Mouse (Mus musculus): ENCODE results near the gene Crybb2.
"Not testable (repeated sequence)": the region's sequence is repeated elsewhere in the genome, so short reads cannot be mapped to it uniquely, and the experiment has no call there.

Crybb2 gene

DNA sequence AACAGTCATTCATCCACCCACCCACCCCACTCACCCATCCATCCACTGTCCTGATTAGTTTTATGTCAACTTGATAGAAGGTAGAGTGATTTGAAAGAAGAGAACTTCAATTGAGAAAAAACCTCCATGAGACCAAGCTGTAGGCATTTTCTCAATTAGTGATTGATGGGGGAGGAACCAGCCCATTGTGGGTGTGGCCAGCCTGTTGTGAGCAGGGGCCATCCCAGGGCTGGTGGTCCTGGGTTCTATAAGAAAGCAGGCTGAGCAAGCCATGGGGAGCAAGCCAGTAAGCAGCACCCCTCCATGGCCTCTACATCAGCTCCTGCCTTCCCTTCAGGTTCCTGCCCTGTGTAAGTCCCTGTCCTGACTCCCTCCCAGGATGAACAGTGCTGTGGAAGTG lies at the start of gene Crybb2:
TSS of gene Crybb2 (minus strand) at position 101 of the 400 bp plus-strand sequence.
- no peak for DNase-seq (ENCODE audit: low spot score)

DNA sequence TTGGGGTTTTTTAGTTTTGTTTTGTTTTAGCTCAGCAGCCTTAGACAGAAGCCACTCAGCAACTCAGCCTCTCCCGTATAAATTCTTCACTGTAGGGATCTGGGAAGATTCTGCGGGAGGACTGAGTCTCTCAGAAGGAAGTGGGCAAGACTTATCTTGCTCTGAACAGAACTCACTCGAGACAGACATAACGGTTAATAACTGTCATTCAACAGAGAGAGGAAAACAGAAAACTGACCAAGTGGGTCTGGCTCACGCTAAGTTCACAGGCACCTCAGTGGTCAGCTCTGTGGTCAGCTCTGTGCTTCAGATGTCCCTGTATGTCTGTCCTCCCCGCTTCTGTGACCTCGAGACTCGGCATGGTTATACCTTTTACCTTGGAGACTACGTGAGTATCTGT lies 49.4 kb upstream of the Crybb2 start:
- DNase-seq (ENCODE audit: low spot score) = no peak

DNA sequence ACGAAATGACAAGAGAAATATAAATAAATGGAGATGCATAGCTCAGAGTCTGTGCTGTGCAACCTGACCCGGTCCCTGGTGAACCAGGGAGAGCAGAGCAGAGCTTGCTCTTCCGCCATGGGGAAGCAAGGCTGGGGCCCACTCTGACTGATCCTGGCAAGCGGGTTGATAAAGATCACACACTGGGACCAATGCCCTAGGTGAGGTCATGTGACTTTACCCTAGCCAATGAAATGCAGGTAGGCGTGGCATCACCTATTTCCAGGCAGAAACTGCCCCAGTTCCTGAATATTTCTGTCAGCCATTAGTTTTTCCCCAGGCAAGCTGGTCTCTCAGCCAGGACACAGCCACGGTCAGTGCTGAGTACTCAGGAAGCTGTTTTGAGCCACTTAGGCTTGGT lies 48.8 kb upstream of the Crybb2 start:
- DNase-seq (ENCODE audit: low spot score) = no peak

DNA sequence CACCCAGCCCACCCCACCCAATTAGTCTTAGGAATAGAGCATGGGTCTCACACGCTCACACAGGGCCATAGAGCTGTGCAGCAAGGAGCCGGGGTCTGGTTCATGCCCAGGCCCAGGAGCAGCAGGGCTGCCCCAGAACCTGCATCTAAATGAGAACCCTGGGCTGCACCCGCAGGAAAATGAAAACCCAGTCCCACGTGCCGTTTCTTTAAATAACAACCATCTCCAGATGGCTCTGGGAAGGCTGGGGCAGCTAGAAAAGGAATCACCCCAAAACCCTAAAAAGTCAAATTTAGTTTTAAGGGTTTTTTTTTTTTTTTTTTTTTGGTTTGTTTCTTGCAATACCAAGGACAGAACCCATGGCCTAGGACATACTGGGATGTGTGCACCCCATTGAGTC lies 47.4 kb upstream of the Crybb2 start:
- no peak for DNase-seq (ENCODE audit: low spot score)

DNA sequence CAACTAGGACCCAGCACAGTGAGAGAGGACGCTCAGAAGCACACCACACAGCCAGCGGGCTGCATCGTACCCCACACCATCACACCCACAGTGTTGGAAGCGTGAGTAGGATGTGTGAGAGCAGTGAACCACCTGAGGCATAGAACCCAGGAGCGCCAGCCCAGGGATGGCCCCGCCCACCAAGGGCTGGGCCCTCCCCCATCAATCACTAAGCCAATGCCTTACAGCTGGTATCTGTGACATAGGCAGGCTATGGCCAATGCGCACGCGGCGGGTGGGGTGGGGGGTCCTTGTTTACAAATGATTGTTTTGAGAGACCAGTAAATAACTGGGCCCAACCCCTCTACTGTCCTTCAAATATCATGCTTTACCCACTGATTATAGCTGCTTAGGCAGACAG lies 46.0 kb upstream of the Crybb2 start:
- DNase-seq (ENCODE audit: low spot score) = no peak

DNA sequence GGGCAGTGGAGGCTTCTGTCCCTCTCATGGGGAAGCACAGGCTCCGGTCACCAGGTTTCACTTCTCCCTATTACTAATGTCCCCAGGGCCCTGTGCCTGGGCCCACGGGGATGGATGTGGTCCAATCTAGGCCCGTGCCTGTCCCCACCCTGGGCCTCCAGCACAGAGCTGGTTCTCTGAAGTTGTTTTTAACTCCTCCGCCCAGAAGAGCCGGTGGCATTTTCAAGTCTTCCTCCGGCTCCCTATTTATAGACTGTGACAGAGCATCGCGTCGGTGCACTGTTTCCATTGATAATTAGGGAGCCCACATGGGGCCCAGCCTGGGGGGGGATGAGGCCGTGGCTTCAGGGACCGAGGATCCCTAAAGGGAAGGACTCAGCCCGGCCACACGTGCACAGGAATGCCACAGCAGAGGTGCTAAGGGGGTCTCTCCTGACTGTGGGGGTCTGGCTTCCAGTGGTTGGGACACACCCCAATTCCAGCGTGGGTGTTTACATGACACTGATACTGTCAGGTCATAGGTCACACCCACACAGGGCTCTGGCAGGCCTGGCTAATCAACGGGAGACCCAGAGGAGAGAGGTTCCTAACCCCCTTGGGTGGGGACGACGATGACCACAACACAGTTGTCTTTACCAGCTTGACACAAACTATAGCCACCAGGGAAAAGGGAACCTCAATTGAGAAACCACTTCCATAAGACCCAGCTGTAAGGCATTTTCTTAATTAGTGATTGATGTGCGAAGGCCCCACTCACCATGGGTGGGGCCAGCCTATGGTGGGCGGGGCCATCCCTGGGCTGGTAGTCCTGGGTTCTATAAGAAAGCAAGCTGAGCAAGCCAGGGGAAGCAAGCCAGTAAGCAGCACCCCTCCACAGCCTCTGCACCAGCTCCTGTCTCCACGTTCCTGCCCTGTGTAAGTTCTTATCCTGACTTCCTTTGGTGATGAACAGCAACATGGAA lies 44.6 kb upstream of the Crybb2 start:
- DNase-seq (ENCODE audit: low spot score) = no peak

DNA sequence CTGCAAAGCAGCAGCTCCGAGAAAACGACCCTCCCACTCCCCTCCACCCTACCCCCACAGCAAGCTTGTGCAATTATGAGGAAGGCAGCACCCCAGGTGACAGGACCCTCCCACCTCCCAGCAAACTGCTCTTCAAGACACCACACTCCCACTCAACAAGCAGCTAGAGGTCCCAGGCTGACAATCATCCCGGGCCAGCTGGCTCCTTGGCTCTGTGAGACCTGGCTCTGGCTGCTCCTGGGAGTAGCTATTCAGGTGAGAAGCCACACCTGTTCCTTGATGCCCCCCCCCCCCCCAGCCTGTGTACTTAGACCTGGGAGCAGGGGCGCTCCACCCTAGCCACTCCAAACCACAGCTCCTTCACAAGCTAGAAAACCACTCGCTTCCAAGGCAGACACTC lies 43.2 kb upstream of the Crybb2 start:
- DNase-seq (ENCODE audit: low spot score) = no peak

DNA sequence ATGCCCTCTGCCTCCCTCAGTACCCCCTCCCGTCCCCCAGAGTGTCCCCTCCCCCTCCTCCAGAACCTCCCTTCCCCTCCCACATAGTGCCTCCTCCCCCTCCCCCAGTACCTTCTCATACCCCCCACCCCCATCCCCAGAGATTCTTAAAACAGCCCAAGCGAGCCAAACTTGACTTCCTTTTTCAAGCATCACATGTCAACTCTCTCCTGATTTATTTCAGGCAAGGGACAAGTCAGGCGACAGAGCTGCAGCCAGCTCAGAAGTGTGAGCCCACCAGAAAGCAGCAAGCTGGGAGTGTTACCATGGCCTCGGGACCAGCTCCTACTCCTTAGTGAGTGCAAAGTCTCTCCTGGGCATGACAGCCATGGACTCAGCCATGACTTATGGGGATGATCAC lies 41.4 kb upstream of the Crybb2 start:
- DNase-seq (ENCODE audit: low spot score) = no peak

DNA sequence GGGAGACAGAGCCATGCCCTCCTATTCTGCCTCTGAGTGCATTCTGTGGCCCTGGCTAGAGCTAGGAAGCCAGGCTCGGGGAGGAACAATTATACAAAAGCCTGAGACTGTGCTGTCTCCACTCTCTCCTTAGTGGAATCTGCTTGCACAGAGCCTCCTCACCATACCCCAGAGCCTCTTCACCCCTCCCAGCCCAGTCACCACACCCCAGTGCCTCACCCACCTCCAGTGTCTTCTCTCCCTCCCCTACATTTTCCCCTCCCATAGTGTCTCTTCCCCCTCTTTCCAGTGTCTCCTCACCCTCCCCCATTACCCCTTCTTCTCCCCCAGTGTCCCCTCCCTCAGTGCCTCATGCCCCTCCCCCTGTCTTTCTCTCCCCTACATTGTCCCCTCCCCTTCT lies 41.0 kb upstream of the Crybb2 start:
- no peak for DNase-seq (ENCODE audit: low spot score)

DNA sequence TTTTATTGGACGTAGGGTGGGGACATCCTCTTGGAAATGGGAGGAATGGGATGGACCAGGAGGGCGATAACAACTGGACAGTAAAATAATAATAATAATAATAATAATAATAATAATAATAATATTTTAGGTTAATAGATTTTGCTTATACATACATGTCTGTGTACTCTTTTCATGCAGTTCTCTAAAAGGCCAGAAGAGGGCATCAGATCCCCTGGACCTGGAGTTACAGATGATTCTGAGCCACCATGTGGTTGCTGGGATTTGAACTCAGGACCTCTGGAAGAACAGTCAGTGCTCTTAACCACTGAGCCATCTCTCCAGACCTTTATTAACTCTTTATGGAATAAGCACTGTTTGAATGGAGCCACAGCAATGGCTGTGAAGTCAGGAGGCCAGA lies 39.7 kb upstream of the Crybb2 start:
- DNase-seq (ENCODE audit: low spot score) = not testable (repeated sequence)

DNA sequence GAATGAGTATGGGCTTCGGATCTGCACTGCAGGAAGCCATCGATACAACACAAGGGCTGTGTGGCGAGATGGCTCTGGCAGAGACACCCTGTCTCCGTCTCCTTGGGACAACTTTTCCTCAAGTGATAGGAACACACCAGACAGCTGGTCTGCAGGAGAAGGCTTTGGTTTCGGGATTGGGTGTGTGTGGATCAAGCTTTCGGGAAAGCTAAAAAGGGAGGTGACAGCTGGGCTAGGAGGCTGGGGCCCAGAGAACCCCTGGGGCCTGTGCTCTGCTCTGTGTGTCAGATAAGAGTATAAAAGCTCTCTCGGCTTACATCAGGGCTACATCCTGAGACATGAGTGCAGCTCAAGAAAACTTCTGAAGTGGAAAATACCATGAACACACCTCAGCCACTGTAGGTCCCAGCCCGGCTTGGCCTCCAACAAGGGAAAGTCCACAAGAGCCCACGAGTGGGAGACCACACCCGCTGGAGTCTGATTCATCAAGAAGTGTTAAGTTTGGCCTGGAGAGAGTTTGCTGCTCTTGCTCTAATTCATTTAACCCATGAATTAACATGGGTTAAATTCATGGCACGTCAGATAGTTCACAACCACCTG lies 38.3 kb upstream of the Crybb2 start:
- no peak for DNase-seq (ENCODE audit: low spot score)

DNA sequence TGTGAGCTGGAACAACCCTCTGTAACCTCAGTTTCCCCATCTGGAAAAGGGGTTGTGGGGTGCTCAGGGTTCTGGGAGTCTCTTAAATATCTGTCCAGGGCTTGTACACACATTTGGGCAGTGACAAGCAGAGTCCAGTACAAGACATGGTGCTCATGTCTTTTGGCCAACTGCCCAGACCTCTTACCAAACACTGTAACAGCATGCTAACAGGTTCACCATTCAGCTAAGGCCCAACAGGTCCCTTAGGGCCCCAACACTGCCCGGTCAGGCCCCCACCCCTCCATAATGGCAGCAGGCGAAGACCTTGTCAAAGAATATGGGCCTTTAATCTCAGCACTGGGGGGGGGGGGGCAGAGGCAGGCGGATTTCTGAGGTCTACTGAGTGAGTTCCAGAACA lies 37.8 kb upstream of the Crybb2 start:
- DNase-seq (ENCODE audit: low spot score) = no peak

DNA sequence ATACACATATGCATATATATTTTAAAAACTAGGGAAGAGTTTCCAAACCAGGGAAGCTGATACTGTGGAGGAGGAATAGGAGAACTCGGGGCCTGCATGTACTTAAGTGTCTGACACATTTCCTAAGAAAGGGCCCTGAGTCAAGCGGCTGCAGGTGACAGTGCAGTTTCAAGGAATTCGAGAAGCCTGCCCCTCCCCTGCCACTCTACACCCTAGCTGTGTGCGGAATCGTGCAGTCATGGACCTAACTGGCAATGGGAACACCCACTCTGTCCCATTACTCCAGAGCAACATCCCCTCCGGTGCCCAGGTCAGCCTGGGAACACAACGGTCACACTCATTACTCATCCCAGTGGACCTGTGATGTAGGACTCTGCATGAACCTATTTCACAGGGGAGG lies 36.7 kb upstream of the Crybb2 start:
- DNase-seq (ENCODE audit: low spot score) = no peak

DNA sequence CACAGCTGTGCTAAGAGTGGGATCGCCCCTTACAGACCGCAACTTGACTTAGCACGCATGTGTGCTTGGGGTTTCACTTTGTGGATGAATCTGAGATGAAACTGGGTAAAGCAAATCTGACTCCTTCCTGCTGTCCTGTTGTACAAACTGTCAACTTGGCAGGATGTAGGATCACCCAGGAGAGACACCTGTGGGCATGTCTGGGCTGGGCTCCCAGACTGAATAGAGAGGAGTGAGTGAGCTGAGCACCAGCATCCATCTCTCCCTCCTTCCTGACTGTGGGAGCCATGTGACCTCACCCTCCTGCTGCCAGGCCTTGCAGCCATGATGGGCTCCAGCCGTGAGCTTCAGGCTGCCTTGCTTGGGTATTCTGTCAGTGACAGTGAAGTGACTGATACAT lies 35.6 kb upstream of the Crybb2 start:
- DNase-seq (ENCODE audit: low spot score) = no peak

DNA sequence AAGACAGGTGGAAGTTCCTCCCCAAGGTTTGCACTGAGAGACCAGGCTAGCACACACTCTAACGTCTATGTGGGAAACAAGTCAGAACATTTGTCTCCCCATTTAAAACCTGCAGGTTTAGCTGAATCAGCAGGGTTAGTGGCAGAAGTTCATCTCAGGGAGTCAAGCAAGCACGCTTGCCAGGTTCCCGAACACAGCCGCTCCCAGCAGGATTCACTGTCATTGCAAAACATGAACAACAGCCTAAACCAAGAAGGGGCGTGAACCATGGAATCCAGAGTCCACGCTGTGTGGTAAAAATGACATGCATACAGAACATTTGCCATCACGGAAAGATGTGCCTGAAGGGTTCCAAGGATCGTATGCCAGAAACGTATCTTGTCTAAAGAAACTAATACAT lies 35.1 kb upstream of the Crybb2 start:
- DNase-seq (ENCODE audit: low spot score) = no peak

DNA sequence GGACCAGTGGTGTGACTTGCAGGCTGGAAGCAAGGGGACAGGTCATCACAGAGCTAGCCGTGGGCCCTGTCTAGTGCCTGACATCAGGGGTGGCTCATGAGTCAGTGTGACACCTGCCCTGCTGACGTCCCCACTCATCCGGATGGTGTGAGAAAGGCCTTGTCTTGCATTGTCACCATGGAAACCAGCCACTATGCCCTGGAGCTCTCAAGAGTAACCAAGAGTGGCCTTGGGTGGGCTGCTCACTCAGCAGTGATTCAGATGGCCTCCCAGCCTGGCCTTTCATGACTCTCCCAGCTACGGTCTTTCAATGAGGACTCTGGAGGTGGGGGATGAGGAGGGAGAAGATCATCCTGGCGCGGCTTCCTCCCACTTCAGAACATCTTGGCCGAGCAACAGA lies 32.5 kb upstream of the Crybb2 start:
- no peak for DNase-seq (ENCODE audit: low spot score)

DNA sequence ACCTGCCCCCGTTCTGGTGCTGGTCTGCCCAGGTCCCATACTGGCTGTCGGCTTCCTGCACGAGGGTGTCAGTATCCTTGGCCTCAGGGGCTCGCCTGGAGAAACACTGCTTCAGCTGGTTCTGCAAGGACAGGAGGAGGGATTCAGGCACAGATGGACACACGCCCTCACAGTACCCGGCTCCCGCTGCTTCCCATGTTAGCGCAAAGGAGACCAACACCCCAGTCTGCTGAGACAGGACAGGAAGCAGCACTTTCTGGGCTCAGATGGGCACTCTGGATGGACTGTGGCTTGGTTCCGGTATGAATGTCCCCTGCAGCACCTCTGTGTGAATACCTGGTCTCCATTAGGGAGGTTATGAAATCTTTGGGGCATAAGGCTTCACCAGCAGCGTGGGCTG lies 31.5 kb upstream of the Crybb2 start:
- DNase-seq (ENCODE audit: low spot score) = no peak

DNA sequence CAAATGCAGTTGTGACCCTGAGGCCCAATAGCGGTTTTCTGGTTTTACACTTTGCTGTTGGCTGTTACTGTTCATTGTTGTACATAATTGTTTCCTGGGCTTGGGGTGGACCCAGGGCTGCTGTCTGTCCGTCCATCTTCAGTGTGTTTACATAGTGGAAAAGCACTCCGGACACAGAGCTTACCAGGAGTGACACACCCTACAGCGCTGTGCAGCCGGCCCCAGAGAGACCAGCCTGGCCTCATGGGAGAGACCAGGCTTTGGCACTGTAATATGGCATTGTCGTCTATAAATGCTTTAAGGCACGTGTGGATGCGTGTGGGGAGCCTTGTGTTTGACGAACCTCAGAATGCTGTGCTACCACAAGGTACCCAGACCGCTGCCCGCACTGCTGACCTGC lies 30.5 kb upstream of the Crybb2 start:
- no peak for DNase-seq (ENCODE audit: low spot score)

DNA sequence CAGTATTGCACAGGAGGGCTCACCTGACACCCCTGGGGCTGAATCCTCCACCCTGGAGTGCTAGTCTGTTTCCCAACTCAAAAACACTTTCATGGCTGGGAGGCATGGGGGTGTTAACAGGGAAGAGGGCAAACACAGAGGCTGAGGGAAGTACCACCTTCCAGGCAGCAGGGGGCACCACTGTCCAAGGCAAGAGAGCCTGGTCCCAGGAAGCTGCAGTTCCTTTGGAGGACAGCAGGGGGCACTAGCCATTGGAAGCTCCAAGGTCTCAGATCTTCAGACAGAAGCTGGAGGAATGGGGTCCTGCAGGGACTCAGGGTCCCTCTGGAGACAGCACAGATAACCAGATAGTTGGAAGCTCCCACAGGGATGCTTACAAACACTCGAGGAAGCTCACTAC lies 29.6 kb upstream of the Crybb2 start:
- peak; percentile 60 for DNase-seq (ENCODE audit: low spot score)

DNA sequence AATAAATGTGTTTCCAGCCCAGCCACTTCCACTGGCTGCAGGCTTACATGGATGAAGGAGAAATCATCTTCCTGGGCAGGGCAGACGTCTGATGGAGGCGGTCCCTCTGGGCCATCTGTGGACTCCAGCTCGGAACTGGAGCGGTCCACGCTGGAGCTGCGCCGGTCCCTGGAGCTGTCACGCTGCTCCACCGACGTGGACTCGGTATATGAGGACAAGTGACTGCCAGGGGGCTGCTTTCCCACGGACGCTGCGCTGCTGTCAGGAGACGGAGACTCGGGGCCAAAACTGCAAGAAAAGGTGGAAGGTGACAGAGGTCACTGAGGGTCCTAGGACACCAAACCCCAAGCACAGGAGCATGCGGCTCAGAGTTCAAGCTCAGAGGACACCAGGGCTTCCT lies 27.6 kb upstream of the Crybb2 start:
- DNase-seq (ENCODE audit: low spot score) = no peak

DNA sequence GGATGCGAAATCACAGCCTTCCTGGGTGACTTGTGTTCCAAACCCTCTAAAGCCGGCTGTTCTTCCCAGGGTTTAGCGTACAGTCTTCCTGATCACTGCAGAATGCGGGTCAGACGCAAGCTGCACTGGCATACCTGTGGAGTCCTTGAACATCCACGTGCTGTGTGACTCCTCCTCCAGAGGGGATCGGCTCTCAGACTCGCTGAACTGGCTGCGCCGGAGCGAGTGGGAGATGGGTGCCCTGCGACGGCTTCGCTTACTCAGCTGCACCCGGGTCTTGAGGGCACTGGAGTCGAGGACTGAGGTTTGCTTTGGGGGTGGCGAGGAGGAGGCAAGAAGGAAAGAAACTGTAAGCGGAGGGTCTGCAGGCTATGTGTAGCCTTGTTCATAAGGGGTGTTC lies 25.5 kb upstream of the Crybb2 start:
- no peak for DNase-seq (ENCODE audit: low spot score)

DNA sequence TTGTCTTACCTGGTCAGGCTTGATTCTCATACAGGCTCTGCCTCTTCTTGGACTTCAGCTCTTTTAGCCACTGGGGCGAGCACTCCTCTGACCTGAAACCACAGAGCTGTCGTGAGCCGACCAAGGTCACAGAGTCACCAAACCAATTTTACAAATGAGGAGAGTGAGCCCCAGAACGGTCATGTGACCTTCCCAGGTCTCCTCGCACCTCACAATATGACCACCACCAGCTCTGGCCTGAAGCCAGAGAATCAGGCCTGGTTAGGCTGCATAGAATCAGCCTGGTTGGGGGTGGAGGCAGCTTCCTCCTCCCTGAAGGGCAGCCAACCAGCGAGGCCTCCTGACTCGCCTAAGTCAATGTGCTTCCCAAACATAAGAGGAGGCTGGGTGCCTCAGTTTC lies 22.5 kb upstream of the Crybb2 start:
- no peak for DNase-seq (ENCODE audit: low spot score)

DNA sequence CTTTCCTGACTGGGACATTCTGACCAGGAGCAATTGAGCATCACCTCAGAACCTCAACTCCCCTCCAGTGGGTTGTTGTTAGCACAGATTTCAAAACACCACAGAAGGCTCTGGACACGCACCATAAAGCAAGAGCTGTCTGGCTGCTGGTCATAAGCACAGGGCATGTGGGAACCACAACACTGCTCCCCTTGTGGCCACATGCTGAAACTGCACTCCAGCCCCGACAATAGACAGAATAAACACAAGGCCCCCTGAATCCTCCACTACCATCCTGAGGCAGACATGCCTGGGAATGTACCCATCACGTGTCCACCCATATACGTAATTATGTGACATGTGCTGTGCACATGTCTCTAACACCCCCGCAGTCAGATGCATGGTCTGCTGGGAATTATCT lies 21.2 kb upstream of the Crybb2 start:
- peak; percentile 16 for DNase-seq (ENCODE audit: low spot score)

DNA sequence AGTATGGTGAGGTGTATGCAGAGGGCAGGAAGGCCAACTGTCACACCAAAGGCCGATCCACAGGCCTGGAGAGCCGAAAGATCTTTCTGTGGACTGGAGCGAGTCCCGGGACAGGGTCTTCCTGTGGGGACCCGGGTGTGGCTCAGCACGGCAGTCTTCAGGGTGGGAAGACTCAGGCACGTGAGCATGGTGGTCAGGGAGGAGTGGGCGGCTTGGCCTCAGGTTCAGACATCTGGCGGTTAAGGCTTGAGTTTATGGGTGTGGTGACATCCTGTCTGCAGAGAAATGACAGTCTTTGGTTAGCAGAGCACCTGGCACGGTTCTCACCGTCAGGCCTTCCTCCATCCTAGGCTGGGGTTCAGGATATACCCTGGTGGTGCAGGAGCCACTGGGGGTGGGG lies 20.8 kb upstream of the Crybb2 start:
- no peak for DNase-seq (ENCODE audit: low spot score)
